Mouse (Mus musculus) thymus, adult 18-20 months (tissue): ENCODE results near the gene Asb17.
A peak's percentile ranks its signal among the peaks of the same experiment; 100 is the strongest.
"Not testable (repeated sequence)": the region's sequence is repeated elsewhere in the genome, so short reads cannot be mapped to it uniquely, and the experiment has no call there.

Experiments
- DNase-seq, 2 experiments: peaks; one replicate each; pipeline ENCODE4 v3.0.0; 2022; ENCODE audit warnings: mixed read lengths in 2 of 2

Gene Asb17

GRCm38 (mm10) chr3:153844030-153844429, at the start of gene Asb17:
Gene Asb17, plus strand, starts transcription at chr3:153844209.
- no peak for DNase-seq

- DNase-seq: no peak
These were observed 46.4 kb upstream of the Asb17 start for GRCm38 (mm10) chr3:153797574-153797973.

GRCm38 (mm10) chr3:153799603-153800002, 44.4 kb upstream of the Asb17 start:
- DNase-seq: no peak

- no peak for DNase-seq
These were observed 43.3 kb upstream of the Asb17 start for GRCm38 (mm10) chr3:153800690-153801089.

GRCm38 (mm10) chr3:153801541-153801940, 42.5 kb upstream of the Asb17 start:
- DNase-seq: no peak

GRCm38 (mm10) chr3:153802640-153803039, 41.4 kb upstream of the Asb17 start:
- DNase-seq: no peak

- DNase-seq: no peak
These were observed 40.0 kb upstream of the Asb17 start for GRCm38 (mm10) chr3:153804032-153804431.

GRCm38 (mm10) chr3:153806077-153806772, 37.8 kb upstream of the Asb17 start:
- peak; percentile 62 to 64 for DNase-seq

- no peak for DNase-seq
These were observed 37.1 kb upstream of the Asb17 start for GRCm38 (mm10) chr3:153806773-153807443.

- no peak for DNase-seq
These were observed 36.4 kb upstream of the Asb17 start for GRCm38 (mm10) chr3:153807444-153808149.

- DNase-seq: no peak
These were observed 35.6 kb upstream of the Asb17 start for GRCm38 (mm10) chr3:153808406-153808805.

GRCm38 (mm10) chr3:153814026-153814425, 30.0 kb upstream of the Asb17 start:
- no peak for DNase-seq

GRCm38 (mm10) chr3:153817376-153817890, 26.6 kb upstream of the Asb17 start:
- no peak for DNase-seq

- no peak for DNase-seq
These were observed 25.3 kb upstream of the Asb17 start for GRCm38 (mm10) chr3:153818723-153819122.

GRCm38 (mm10) chr3:153819438-153819837, 24.6 kb upstream of the Asb17 start:
- no peak for DNase-seq

GRCm38 (mm10) chr3:153823671-153824515, 20.1 kb upstream of the Asb17 start:
- DNase-seq: no peak

GRCm38 (mm10) chr3:153825197-153825596, 18.8 kb upstream of the Asb17 start:
- no peak for DNase-seq

- DNase-seq: no peak
These were observed 17.4 kb upstream of the Asb17 start for GRCm38 (mm10) chr3:153826616-153827015.

GRCm38 (mm10) chr3:153829788-153830187, 14.2 kb upstream of the Asb17 start:
- DNase-seq: not testable (repeated sequence)

GRCm38 (mm10) chr3:153831014-153831872, 12.8 kb upstream of the Asb17 start:
- DNase-seq: peak in 1 of 2 experiments; percentile 13

- DNase-seq: no peak
These were observed 11.9 kb upstream of the Asb17 start for GRCm38 (mm10) chr3:153831873-153832653.
